Mouse (Mus musculus) spleen, adult 2 months (tissue): Measurements from ENCODE around the gene Tlcd1.

ENCODE experiments used
- CTCF ChIP-seq: fragments of 200-500 bp; IDR thresholded peaks from 2 replicates; pipeline ENCODE4 v1.5.1; 2011; ENCODE audit warnings: mild to moderate bottlenecking, inconsistent platforms; ENCODE audit not compliant: insufficient read depth, insufficient read length, insufficient replicate concordance; ENCODE audit errors: extremely low read depth
- POLR2A ChIP-seq: fragments of 200-500 bp; IDR thresholded peaks from 2 replicates; pipeline ENCODE4 v1.6.1; 2011; ENCODE audit warnings: low read depth, low read length, inconsistent platforms

- TF ChIP-seq CTCF (no peak), POLR2A (no peak)
Measured at GRCm38 (mm10) chr11:78207190-78207589, 30.7 kb downstream of the Tlcd1 start.
